Mouse (Mus musculus) urinary bladder, postnatal 10 days (tissue): ENCODE results near the gene Ppia.
"Not testable (repeated sequence)": the region's sequence is repeated elsewhere in the genome, so short reads cannot be mapped to it uniquely, and the experiment has no call there.

Source experiments
- DNase-seq: peaks from one replicate; pipeline ENCODE4 v3.0.0; 2022; ENCODE audit warnings: low spot score

Gene Ppia

GRCm38 (mm10) chr11:6404699-6405566 lies 10.3 kb upstream of the Ppia start:
- no peak for DNase-seq

- DNase-seq: no peak
Observed at GRCm38 (mm10) chr11:6405591-6406081, 9.6 kb upstream of the Ppia start.

GRCm38 (mm10) chr11:6406251-6407161 lies 8.7 kb upstream of the Ppia start:
- no peak for DNase-seq

DNA sequence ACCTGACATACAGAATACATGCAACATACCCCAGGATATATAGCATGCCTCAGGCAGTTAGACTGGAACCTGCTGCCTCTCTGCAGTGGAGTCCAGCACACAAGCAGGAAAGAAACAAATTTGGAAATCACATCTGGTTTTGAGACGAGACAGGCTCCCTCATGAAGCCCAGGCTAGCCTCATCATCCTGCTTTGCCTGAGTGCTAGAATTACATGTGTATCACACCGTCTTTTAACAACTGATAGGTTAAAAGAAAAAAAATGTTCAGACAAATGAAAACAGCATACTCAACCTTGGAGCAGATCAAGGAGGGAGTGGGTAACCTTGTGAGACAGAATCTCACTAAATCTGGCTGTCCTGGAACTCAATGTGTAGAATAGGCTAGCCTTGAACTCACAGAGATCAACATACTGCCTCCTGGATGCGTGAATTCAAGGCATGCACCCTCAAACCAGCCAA lies 8.1 kb upstream of the Ppia start:
- no peak for DNase-seq

GRCm38 (mm10) chr11:6410050-6410602 lies 5.1 kb upstream of the Ppia start:
- DNase-seq: no peak

DNA sequence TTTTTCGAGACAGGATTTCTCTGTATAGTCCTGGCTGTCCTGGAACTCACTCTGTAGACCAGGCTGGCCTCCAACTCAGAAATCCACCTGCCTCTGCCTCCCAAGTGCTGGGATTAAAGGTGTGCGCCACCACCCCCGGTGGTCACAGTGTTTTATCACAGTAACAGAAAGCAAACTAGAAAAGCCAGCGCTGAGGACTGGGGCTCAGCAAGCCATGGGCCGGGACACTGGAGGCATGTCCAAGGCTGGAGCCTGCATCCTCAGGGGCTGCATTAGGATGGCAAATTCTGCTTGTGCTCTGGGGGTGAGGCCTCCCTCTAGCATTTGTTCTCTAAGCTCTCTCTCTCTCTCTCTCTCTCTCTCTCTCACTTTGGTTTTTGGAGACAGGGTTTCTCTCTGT lies 4.5 kb upstream of the Ppia start:
- DNase-seq: not testable (repeated sequence)

DNA sequence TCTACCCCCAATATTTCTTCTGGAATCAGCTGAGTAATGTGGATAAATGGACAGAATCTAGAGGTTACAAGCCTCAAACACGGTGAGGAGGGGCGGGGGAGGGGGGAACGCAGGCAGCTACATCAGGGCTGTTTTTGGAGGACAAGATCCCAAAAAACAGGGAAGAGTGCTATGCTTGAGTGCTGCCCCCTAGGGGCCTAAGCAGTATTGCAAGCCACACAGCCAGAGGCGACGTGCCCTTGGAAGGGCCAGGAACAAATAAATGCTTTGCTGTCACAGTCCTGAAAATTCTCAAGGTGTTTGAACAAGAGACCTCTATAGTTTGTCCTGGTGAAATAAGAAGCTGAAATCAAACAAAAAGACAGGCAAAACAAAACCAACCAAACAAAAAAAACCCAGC lies 3.6 kb upstream of the Ppia start:
- no peak for DNase-seq

- no peak for DNase-seq
Observed at GRCm38 (mm10) chr11:6413264-6413663, 2.0 kb upstream of the Ppia start.

GRCm38 (mm10) chr11:6415551-6416404 lies 535 bp downstream of the Ppia start:
- peak; percentile 96 for DNase-seq

- DNase-seq: no peak
Observed at GRCm38 (mm10) chr11:6416405-6417034, 1.3 kb downstream of the Ppia start.

- no peak for DNase-seq
Observed at GRCm38 (mm10) chr11:6417069-6417468, 1.8 kb downstream of the Ppia start.

DNA sequence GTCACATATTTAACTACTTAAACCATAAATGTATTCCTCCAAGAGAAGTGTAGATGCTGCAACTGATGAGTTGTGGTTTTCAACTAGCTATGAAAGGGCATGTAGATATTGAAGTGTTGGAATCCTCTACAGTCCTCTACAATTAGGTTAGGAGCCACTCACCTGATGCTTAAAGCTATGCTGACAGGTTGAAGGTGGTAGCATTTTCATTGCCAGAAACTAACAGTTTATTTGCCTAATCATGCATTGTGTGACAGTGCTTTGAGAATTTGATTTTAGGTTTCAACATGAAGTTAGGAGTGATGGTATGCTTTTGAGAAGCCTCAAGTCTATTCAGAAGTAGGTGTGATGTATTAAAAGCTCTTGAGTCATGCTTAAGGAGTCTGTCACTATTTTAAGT lies 2.2 kb downstream of the Ppia start:
- DNase-seq: no peak

GRCm38 (mm10) chr11:6418751-6419150 lies 3.5 kb downstream of the Ppia start:
- no peak for DNase-seq

DNA sequence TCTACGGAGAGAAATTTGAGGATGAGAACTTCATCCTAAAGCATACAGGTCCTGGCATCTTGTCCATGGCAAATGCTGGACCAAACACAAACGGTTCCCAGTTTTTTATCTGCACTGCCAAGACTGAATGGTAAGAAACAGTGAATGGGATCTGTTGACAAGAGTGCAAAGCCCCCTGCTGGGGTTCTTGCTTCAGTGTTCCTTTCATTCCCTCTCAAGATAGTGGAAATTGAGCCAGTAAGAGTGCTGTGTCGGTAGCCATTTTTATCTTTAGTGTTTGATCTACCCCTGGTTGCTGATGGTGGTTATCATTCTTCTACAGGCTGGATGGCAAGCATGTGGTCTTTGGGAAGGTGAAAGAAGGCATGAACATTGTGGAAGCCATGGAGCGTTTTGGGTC lies 3.9 kb downstream of the Ppia start:
- not testable (repeated sequence) for DNase-seq

DNA sequence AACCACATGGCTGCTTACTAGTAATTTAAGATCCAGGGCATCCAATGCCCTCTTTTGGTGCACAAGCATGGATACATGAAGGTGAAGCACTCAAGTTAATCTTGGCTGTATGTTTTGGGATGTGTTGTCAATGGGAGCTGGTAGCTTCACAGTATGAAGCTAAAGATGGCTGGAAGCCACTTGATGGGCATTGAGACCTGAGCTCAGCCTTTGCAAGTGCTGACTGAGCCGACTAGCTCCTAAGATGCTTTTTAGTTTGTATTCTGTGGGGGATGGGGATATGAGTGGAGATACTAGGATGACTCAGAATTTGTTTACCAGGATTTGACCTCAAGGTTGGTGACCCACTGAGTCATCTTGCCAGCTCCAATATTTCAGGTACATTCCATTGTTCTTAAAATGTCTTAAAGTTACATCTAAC lies 5.0 kb downstream of the Ppia start:
- no peak for DNase-seq

DNA sequence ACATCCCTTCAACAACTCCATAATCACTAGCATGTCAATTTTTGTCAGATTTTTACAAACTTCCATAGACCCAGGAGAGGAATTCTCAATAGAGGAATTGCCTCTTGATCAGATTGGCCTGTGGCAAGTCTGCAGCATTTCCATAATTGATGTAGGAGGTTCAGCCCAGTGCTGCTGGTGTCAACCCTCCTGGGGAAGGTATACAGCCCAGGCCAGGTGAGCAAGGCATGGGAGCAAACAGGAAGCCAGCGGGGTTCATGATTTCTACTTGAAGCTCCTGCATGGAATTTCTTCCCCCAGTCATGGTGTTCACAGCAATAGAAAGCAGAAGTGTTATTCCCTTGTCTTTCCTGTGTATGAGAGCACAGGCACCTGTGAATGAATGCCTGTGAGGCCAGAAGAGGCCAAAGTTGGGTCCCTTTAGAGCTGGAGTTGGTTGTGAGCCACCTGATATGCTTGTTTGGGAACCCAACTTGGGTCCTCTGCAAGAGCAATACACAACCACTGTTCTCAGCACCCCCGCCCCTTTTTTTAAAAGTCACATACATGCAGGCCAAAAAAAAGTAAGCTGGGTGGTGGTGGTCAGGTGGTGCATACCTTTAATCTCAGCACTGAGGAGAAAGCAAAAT lies 5.6 kb downstream of the Ppia start:
- no peak for DNase-seq

- DNase-seq: no peak
Observed at GRCm38 (mm10) chr11:6430186-6430585, 14.9 kb downstream of the Ppia start.

DNA sequence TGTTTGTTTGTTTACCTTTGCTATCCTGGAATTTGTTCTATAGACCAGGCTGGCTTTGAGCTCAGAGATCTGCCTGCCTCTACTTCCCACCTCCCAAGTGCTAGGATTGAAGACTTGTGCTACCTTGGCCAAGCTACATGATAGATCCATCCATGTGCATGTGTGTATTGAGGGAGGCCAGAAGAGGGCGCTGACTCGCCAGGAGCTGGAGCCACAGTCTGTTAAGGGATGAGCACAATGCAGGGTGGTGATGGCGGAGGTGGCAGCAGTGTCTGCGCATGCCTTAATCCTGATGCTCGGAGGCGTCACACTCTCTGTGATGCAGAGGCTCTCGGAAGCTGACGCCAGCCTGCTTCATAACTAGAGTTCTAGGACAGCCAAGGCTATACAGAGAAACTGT lies 21.2 kb downstream of the Ppia start:
- DNase-seq: no peak

- no peak for DNase-seq
Observed at GRCm38 (mm10) chr11:6437667-6438066, 22.4 kb downstream of the Ppia start.

DNA sequence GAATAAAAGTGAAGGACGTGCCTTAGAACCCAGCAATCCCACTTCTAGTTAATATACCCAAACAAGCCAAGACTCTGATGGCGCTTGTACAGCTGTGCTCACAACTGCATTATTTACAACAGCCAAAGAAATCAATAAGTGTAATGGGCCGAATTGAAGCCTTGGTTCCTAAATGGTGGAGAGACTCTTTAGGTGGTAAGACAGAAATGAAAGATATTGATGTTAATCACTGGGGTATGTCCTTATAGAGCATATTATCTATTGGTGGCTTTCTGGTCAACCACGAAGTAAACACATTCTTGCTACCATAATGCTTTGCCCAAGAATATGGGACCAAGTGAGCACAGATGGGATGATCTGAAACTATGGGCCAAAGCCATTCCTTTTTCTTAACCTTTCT lies 24.9 kb downstream of the Ppia start:
- DNase-seq: no peak
